Mouse (Mus musculus) embryonic facial prominence, embryonic 12.5 days (tissue): ENCODE data around the gene Macrod2. TPM values are rescaled to one million over a fixed set of nuclear protein-coding genes. Genes with fewer than 3 reads are reported as not detected.

Source experiments
- ATAC-seq: fragments of 200-750 bp; cut with Nextera tagmentation; 2 replicates; pipeline ENCODE4 v1.8.0; 2017; ENCODE audit not compliant: insufficient number of reproducible peaks, insufficient read depth, low FRiP score, low TSS enrichment
- H3K27ac ChIP-seq: fragments of 300-500 bp; sonication (generic); 2 replicates; pipeline ENCODE4 v1.5.1; 2016; ENCODE audit warnings: mild to moderate bottlenecking
- H3K27me3 ChIP-seq: fragments of 300-500 bp; sonication (generic); 2 replicates; pipeline ENCODE4 v1.6.1; 2016; ENCODE audit warnings: mild to moderate bottlenecking, moderate library complexity
- H3K36me3 ChIP-seq: fragments of 300-500 bp; sonication (generic); 2 replicates; pipeline ENCODE4 v1.6.1; 2016; ENCODE audit warnings: mild to moderate bottlenecking
- H3K4me1 ChIP-seq: fragments of 300-500 bp; sonication (generic); 2 replicates; pipeline ENCODE4 v1.6.1; 2016
- H3K4me2 ChIP-seq: fragments of 300-500 bp; sonication (generic); replicated peaks from 2 replicates; pipeline ENCODE4 v1.6.1; 2016; ENCODE audit warnings: mild to moderate bottlenecking, moderate library complexity
- H3K4me3 ChIP-seq: fragments of 300-500 bp; sonication (generic); 2 replicates; pipeline ENCODE4 v1.5.1; 2016; ENCODE audit warnings: mild to moderate bottlenecking
- H3K9ac ChIP-seq: fragments of 300-500 bp; sonication (generic); 2 replicates; pipeline ENCODE4 v1.6.1; 2016; ENCODE audit warnings: mild to moderate bottlenecking, moderate library complexity
- H3K9me3 ChIP-seq: fragments of 300-500 bp; sonication (generic); 2 replicates; pipeline ENCODE4 v1.6.1; 2016; ENCODE audit warnings: mild to moderate bottlenecking, moderate library complexity
- WGBS: fragments of 180-500 bp; shearing (Covaris S2); methylation state at CpG from one replicate; pipeline ENCODE4 v1.1.7; 2016; 5-methylcytosine and 5-hydroxymethylcytosine counted together
- polyA plus RNA-seq: library from polyadenylated mRNA; unstranded; fragments of >200 nt; fragmentation: Nextera tagmentation; extraction: Ambion mirVana; gene quantifications from 2 replicates; pipeline ENCODE4 v1.2.1, GENCODE M21; 2016

Macrod2 gene
- polyA plus RNA-seq, 1 experiment from 2014 or later, result 39.6 TPM

GRCm38 (mm10) chr2:142329761-142330160 lies 1934.7 kb downstream of the Macrod2 start:
- Histone ChIP-seq H3K27ac (no peak overlapping the region), H3K4me3 (no peak overlapping the region), H3K9me3 (no peaks in the 10 kb centered on the region), H3K9ac (no peak overlapping the region), H3K36me3 (no peaks in the 10 kb centered on the region), H3K4me2 (no peak overlapping the region), H3K4me1 (peaks cover 4% of the 10 kb centered on the region; the same call in 1 of the 2 replicates), H3K27me3 (no peaks in the 10 kb centered on the region)
- 66% methylated on average over 7 of the region's 7 CpGs for WGBS
- ATAC-seq, result no peak

- peak; percentile 78; the same call in 1 of the 2 replicates for ATAC-seq
- no peak overlapping the region for H3K27ac ChIP-seq
These were observed 1939.5 kb downstream of the Macrod2 start for GRCm38 (mm10) chr2:142334441-142335102.

GRCm38 (mm10) chr2:142335103-142335999 lies 1940.2 kb downstream of the Macrod2 start:
- peak; percentile 29; the same call in 1 of the 2 replicates for ATAC-seq
- Histone ChIP-seq H3K27ac (no peak overlapping the region), H3K4me1 (peaks cover 8% of the 10 kb centered on the region; the same call in 1 of the 2 replicates), H3K4me2 (peak overlapping the region; percentile 30), H3K27me3 (no peaks in the 10 kb centered on the region), H3K9me3 (no peaks in the 10 kb centered on the region), H3K4me3 (no peak overlapping the region), H3K9ac (no peak overlapping the region), H3K36me3 (no peaks in the 10 kb centered on the region)
- WGBS, result 28% methylated on average over 10 of the region's 10 CpGs

More at GRCm38 (mm10) chr2:142334441-142335102, 1939.5 kb downstream of the Macrod2 start:
- H3K36me3 ChIP-seq, result no peaks in the 10 kb centered on the region
- no peaks in the 10 kb centered on the region for H3K9me3 ChIP-seq
- 9% methylated on average over 7 of the region's 7 CpGs for WGBS
- H3K4me2 ChIP-seq, result peak overlapping the region; percentile 30
- H3K27me3 ChIP-seq, result no peaks in the 10 kb centered on the region
- peaks cover 8% of the 10 kb centered on the region; the same call in 1 of the 2 replicates for H3K4me1 ChIP-seq
- no peak overlapping the region for H3K4me3 ChIP-seq
- H3K9ac ChIP-seq, result no peak overlapping the region

- WGBS, result 58% methylated on average over 1 of the region's 2 CpGs
- H3K4me2 ChIP-seq, result no peak overlapping the region
- no peaks in the 10 kb centered on the region for H3K27me3 ChIP-seq
- H3K36me3 ChIP-seq, result no peaks in the 10 kb centered on the region
- H3K9ac ChIP-seq, result no peak overlapping the region
- no peaks in the 10 kb centered on the region for H3K4me1 ChIP-seq
- H3K9me3 ChIP-seq, result no peaks in the 10 kb centered on the region
- H3K4me3 ChIP-seq, result no peak overlapping the region
- ATAC-seq, result no peak
- H3K27ac ChIP-seq, result no peak overlapping the region
These were observed 1948.9 kb downstream of the Macrod2 start for GRCm38 (mm10) chr2:142344021-142344420.

GRCm38 (mm10) chr2:142344758-142345157 lies 1949.6 kb downstream of the Macrod2 start:
- no peaks in the 10 kb centered on the region for H3K36me3 ChIP-seq
- ATAC-seq, result no peak
- H3K27ac ChIP-seq, result no peak overlapping the region
- no peaks in the 10 kb centered on the region for H3K9me3 ChIP-seq
- no peak overlapping the region for H3K4me2 ChIP-seq
- no peaks in the 10 kb centered on the region for H3K27me3 ChIP-seq
- no peaks in the 10 kb centered on the region for H3K4me1 ChIP-seq
- H3K9ac ChIP-seq, result no peak overlapping the region
- no peak overlapping the region for H3K4me3 ChIP-seq
- 87% methylated on average over 2 of the region's 2 CpGs for WGBS

GRCm38 (mm10) chr2:142349805-142350204 lies 1954.7 kb downstream of the Macrod2 start:
- Histone ChIP-seq H3K27me3 (no peaks in the 10 kb centered on the region), H3K36me3 (no peaks in the 10 kb centered on the region), H3K9me3 (no peaks in the 10 kb centered on the region), H3K4me3 (no peak overlapping the region), H3K9ac (no peak overlapping the region), H3K4me2 (no peak overlapping the region), H3K27ac (no peak overlapping the region), H3K4me1 (no peaks in the 10 kb centered on the region)
- no peak for ATAC-seq

GRCm38 (mm10) chr2:142362888-142363287 lies 1967.8 kb downstream of the Macrod2 start:
- no peaks in the 10 kb centered on the region for H3K27me3 ChIP-seq
- ATAC-seq, result no peak
- H3K9me3 ChIP-seq, result no peaks in the 10 kb centered on the region
- no peak overlapping the region for H3K4me3 ChIP-seq
- no peak overlapping the region for H3K27ac ChIP-seq
- no peaks in the 10 kb centered on the region for H3K36me3 ChIP-seq
- no peak overlapping the region for H3K4me2 ChIP-seq
- 10% methylated on average over 5 of the region's 5 CpGs for WGBS
- H3K4me1 ChIP-seq, result 0 out of 2 replicates have a peak, but pooled peaks cover 3% of the 10 kb centered on the region
- H3K9ac ChIP-seq, result no peak overlapping the region

GRCm38 (mm10) chr2:142373978-142374377 lies 1978.9 kb downstream of the Macrod2 start:
- Histone ChIP-seq H3K4me3 (no peak overlapping the region), H3K9me3 (no peaks in the 10 kb centered on the region), H3K36me3 (no peaks in the 10 kb centered on the region), H3K27ac (no peak overlapping the region), H3K27me3 (no peaks in the 10 kb centered on the region), H3K4me1 (no peaks in the 10 kb centered on the region), H3K4me2 (no peak overlapping the region), H3K9ac (no peak overlapping the region)
- 18% methylated on average over 3 of the region's 3 CpGs for WGBS
- ATAC-seq, result no peak

GRCm38 (mm10) chr2:142380563-142380962 lies 1985.5 kb downstream of the Macrod2 start:
- no peak for ATAC-seq
- no peaks in the 10 kb centered on the region for H3K9me3 ChIP-seq
- no peak overlapping the region for H3K4me2 ChIP-seq
- H3K4me1 ChIP-seq, result no peaks in the 10 kb centered on the region
- H3K36me3 ChIP-seq, result no peaks in the 10 kb centered on the region
- H3K9ac ChIP-seq, result no peak overlapping the region
- H3K27me3 ChIP-seq, result no peaks in the 10 kb centered on the region
- WGBS, result 76% methylated on average over 2 of the region's 2 CpGs
- H3K4me3 ChIP-seq, result no peak overlapping the region
- no peak overlapping the region for H3K27ac ChIP-seq

- 88% methylated on average over 2 of the region's 2 CpGs for WGBS
- no peaks in the 10 kb centered on the region for H3K27me3 ChIP-seq
These were observed 1986.0 kb downstream of the Macrod2 start for GRCm38 (mm10) chr2:142381081-142381579.

GRCm38 (mm10) chr2:142393546-142393945 lies 1998.4 kb downstream of the Macrod2 start:
- no peak overlapping the region for H3K27ac ChIP-seq
- H3K4me1 ChIP-seq, result no peaks in the 10 kb centered on the region
- ATAC-seq, result no peak
- no peaks in the 10 kb centered on the region for H3K27me3 ChIP-seq
- 0 out of 2 replicates have a peak, but pooled peaks cover 3% of the 10 kb centered on the region for H3K9me3 ChIP-seq
- H3K4me2 ChIP-seq, result no peak overlapping the region
- no peak overlapping the region for H3K4me3 ChIP-seq
- H3K9ac ChIP-seq, result no peak overlapping the region
- H3K36me3 ChIP-seq, result no peaks in the 10 kb centered on the region

More at GRCm38 (mm10) chr2:142381081-142381579, 1986.0 kb downstream of the Macrod2 start:
- Histone ChIP-seq H3K4me1 (no peaks in the 10 kb centered on the region), H3K36me3 (no peaks in the 10 kb centered on the region), H3K4me3 (no peak overlapping the region), H3K27ac (no peak overlapping the region), H3K9me3 (no peaks in the 10 kb centered on the region), H3K4me2 (no peak overlapping the region), H3K9ac (no peak overlapping the region)
- ATAC-seq, result no peak
